7 mouse cellular contexts compared by ENCODE assay signal in genomic region chr14:73374315-73374890, GRCm38 (mm10). TPM values are rescaled to one million over a fixed set of nuclear protein-coding genes. Genes with fewer than 3 reads are reported as not detected.
DNase-seq lines count a peak whose midpoint lies in the region; ATAC-seq and TF ChIP-seq lines count a peak whose summit lies in the region.

No protein-coding gene starts in this region.

- DNase-seq in lung, adult 2 months = peak; percentile 41
- no peak for DNase-seq in lung, postnatal 4 days
- peak; percentile 18 for DNase-seq in gastrocnemius, postnatal 25 days
- DNase-seq in kidney, postnatal 10 days = peak; percentile 75
- DNase-seq in right cerebral cortex, adult 18-20 months = no peak
- DNase-seq in forebrain, embryonic 11.5 days (ENCODE audit: low spot score) = no peak

- peak overlapping the region; percentile 10; the same call in 1 of the 2 replicates for H3K27ac ChIP-seq in stomach, embryonic 14.5 days (ENCODE audit: low read length)
- H3K27ac ChIP-seq in forebrain, embryonic 11.5 days (ENCODE audit: low read depth, low read length) = no peak overlapping the region

- ATAC-seq in stomach, embryonic 14.5 days (ENCODE audit: insufficient number of reproducible peaks, insufficient read depth, low FRiP score, low read depth) = no peak
- no peak for ATAC-seq in forebrain, embryonic 11.5 days (replicated peaks; ENCODE audit: low FRiP score)

- no peak overlapping the region for H3K9ac ChIP-seq in stomach, embryonic 14.5 days (replicated peaks; ENCODE audit: low read depth, low read length)
- H3K9ac ChIP-seq in forebrain, embryonic 11.5 days (ENCODE audit: low read length) = no peak overlapping the region

- peaks cover 31% of the 10 kb centered on the region for H3K36me3 ChIP-seq in stomach, embryonic 14.5 days (ENCODE audit: control insufficient read depth, insufficient read depth, low read length)
- no peaks in the 10 kb centered on the region for H3K36me3 ChIP-seq in forebrain, embryonic 11.5 days (ENCODE audit: control insufficient read depth, insufficient read depth, low read length)

- no peaks in the 10 kb centered on the region for H3K9me3 ChIP-seq in stomach, embryonic 14.5 days (ENCODE audit: control insufficient read depth, low read depth, low read length)
- no peaks in the 10 kb centered on the region for H3K9me3 ChIP-seq in forebrain, embryonic 11.5 days (ENCODE audit: control insufficient read depth, low read length)

- H3K4me1 ChIP-seq in lung, adult 2 months (ENCODE audit: control insufficient read depth, insufficient read depth, low read length) = peaks cover 54% of the 10 kb centered on the region
- peaks cover 27% of the 10 kb centered on the region; the same call in 1 of the 2 replicates for H3K4me1 ChIP-seq in stomach, embryonic 14.5 days (ENCODE audit: control insufficient read depth, insufficient read depth, low read length)
- H3K4me1 ChIP-seq in forebrain, embryonic 11.5 days (replicated peaks; ENCODE audit: control insufficient read depth, insufficient read depth, low read length) = no peaks in the 10 kb centered on the region

- no peak overlapping the region for H3K4me3 ChIP-seq in lung, adult 2 months (replicated peaks; ENCODE audit: extremely low read depth, low read depth, low read length)
- H3K4me3 ChIP-seq in stomach, embryonic 14.5 days (ENCODE audit: low read depth, low read length) = no peak overlapping the region
- no peak overlapping the region for H3K4me3 ChIP-seq in forebrain, embryonic 11.5 days (ENCODE audit: low read depth, low read length)

- WGBS in lung, adult 2 months = 17% methylated on average over 11 of the region's 11 CpGs
- WGBS in stomach, embryonic 14.5 days = 47% methylated on average over 11 of the region's 11 CpGs
- 85% methylated on average over 11 of the region's 11 CpGs for WGBS in forebrain, embryonic 11.5 days

- H3K27me3 ChIP-seq in stomach, embryonic 14.5 days (ENCODE audit: control insufficient read depth, insufficient read depth, low read length) = no peaks in the 10 kb centered on the region
- H3K27me3 ChIP-seq in forebrain, embryonic 11.5 days (ENCODE audit: control insufficient read depth, insufficient read depth, low read length) = no peaks in the 10 kb centered on the region

- TF ChIP-seq POLR2A in lung, adult 2 months (IDR thresholded peaks at IDR 0.05; ENCODE audit: borderline replicate concordance, extremely low read depth, low read depth, low read length) = no peak

- 0 out of 2 replicates have a peak overlapping the region, but pooled peaks have one; percentile 2 for H3K4me2 ChIP-seq in stomach, embryonic 14.5 days (replicated peaks; ENCODE audit: low read depth, low read length)
- H3K4me2 ChIP-seq in forebrain, embryonic 11.5 days (ENCODE audit: low read depth, low read length, severe bottlenecking) = no peak overlapping the region

- TF ChIP-seq CTCF in lung, adult 2 months (IDR thresholded peaks at IDR 0.05; ENCODE audit: insufficient read depth, low read length) = no peak

RNA-seq across cellular contexts. Expression of gene Itm2b, which starts 10.7 kb away (rescaled TPM):
- 1,455 and 1,580 TPM in 2 replicates for polyA plus RNA-seq in lung, adult 2 months (2012; rRNA removed)
- 100 to 1,000 TPM; 244 to 301 TPM for total RNA-seq in gastrocnemius, postnatal 25 days (2021)
- polyA plus RNA-seq in stomach, embryonic 14.5 days (2014; fragmentation: Nextera tagmentation; extraction: Ambion mirVana) = 864 and 920 TPM in 2 replicates
- polyA plus RNA-seq in forebrain, embryonic 11.5 days (2014; fragmentation: Nextera tagmentation; extraction: Ambion mirVana) = 270 and 292 TPM in 2 replicates

RNA-seq across cellular contexts. Expression of gene Rb1, which starts 48.8 kb away (rescaled TPM):
- polyA plus RNA-seq in lung, adult 2 months (2012; rRNA removed) = 4.1 and 7.8 TPM in 2 replicates
- 10 to 100 TPM; 13.8 to 17.7 TPM for total RNA-seq in gastrocnemius, postnatal 25 days (2021)
- polyA plus RNA-seq in stomach, embryonic 14.5 days (2014; fragmentation: Nextera tagmentation; extraction: Ambion mirVana) = 22.6 and 28.6 TPM in 2 replicates
- polyA plus RNA-seq in forebrain, embryonic 11.5 days (2014; fragmentation: Nextera tagmentation; extraction: Ambion mirVana) = 37.3 and 37.4 TPM in 2 replicates

Comparison
In these comparisons a context has a peak if more than half of its experiments do, and no peak if none do; other contexts are left out.
1. DNase-seq: peak in lung, adult 2 months (single experiment), gastrocnemius, postnatal 25 days (single experiment) and kidney, postnatal 10 days (single experiment); none in lung, postnatal 4 days (0 of 2), right cerebral cortex, adult 18-20 months (single experiment) and forebrain, embryonic 11.5 days (single experiment).